Mouse (Mus musculus): ENCODE results near the gene Enox1.

The Enox1 gene

GRCm38 (mm10) chr14:77621473-77622264 is 465.1 kb downstream of the Enox1 start:
- POLR2A ChIA-PET, result no interaction called here

GRCm38 (mm10) chr14:77626557-77627507 is 470.3 kb downstream of the Enox1 start:
- ChIA-PET POLR2A (interaction anchor here in 2 of 4 experiments (0.7 kb wide), 4 partner anchors 85 to 1429 kb away, joined by 3 to 7 read pairs (median 5); no protein-coding TSS in a partner anchor), CTCF (no interaction called here)

More at GRCm38 (mm10) chr14:77621473-77622264, 465.1 kb downstream of the Enox1 start:
- CTCF ChIA-PET, result interaction anchor here in 1 of 4 experiments (0.5 kb wide), 1 partner anchor 12 kb away, joined by 3 read pairs; no protein-coding TSS in a partner anchor

- ChIA-PET POLR2A (interaction anchor here in 1 of 4 experiments (1.1 kb wide), 1 partner anchor 36 kb away, joined by 3 read pairs; no protein-coding TSS in a partner anchor), CTCF (no interaction called here)
Observed at GRCm38 (mm10) chr14:77632466-77633171, 476.1 kb downstream of the Enox1 start.

- CTCF ChIA-PET, result no interaction called here
- POLR2A ChIA-PET, result no interaction called here
Observed at GRCm38 (mm10) chr14:77633172-77633542, 476.6 kb downstream of the Enox1 start.

DNA sequence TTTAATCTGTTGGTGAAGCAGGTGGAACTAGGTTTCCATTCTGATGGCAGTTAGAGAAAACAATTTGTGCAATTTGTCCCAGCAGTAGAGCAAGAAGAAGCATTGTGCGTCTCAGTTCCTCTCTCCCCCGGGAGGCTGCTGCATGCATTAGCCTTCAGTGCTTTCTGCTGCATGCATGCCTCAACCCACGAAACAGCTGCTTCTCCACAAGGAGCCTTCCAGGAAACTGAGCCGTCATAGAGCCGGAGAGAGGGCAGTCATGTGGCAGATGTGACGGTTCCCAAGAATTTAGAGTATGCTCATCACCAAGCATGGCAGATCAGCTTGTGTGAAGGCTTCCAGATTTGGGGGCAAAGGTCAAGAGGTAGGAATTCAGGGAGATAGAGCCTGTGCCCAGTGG is 480.4 kb downstream of the Enox1 start:
- CTCF ChIA-PET, result no interaction called here
- POLR2A ChIA-PET, result no interaction called here

DNA sequence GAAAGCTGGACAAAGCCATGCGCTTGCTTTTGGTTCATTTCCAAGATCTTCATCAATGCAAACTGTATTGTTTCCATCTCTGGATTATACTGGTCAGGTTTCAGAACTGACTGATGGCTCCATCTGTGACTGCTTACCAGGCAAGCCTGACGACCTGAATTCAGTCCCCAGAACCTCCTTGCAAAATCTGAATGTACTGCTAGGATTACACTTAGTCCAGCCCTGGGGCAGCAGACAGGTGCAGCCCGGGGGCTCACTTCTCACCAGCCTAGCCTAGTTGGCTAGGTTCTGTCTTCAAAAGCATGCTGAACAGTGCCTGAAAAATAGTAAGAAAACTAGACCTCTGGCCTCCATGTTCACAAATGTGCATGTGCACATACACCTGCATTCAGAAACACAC is 481.6 kb downstream of the Enox1 start:
- CTCF ChIA-PET, result no interaction called here
- POLR2A ChIA-PET, result no interaction called here

GRCm38 (mm10) chr14:77638616-77639015 is 482.1 kb downstream of the Enox1 start:
- ChIA-PET CTCF (no interaction called here), POLR2A (no interaction called here)

DNA sequence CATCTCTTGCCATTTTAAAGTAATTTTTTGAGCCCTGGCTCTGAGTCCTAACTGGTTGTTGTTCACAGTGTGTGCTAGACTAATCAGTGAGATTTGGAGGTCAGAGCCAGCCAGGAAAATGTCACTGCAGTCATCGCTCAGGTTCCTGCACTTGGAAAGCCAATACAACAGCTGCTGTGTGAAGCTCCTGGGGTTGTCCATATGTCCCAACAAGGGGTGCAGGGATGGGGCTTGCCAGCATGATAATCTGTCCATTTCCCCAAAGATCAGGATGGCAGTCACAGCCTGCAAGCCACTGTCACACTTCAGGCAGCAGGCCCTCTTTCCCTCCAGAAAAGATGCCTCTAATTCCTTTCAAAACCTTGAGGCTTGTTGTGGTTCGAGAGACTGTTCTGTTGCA is 483.0 kb downstream of the Enox1 start:
- ChIA-PET CTCF (no interaction called here), POLR2A (no interaction called here)

DNA sequence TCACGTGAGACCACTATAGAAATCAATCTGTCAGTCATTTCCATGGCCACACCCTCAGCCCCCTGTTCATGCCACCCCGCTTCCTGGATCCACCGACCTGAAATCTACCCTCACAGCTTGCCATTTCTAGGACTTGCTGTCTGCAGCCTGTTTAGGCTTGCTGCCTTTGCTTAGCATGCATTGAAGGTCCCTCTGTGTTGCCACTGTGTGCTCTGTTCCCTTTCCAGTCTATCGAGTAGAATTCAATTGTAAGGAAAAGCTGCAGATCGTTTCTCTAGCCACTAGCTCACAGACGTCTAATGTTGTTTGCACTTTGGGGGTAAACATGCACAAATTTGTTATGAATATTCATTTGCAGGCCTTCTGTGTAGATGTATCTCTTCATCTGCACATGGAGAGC is 485.8 kb downstream of the Enox1 start:
- ChIA-PET POLR2A (no interaction called here), CTCF (no interaction called here)

- ChIA-PET CTCF (no interaction called here), POLR2A (interaction anchor here in 1 of 4 experiments (0.7 kb wide), 1 partner anchor 54 kb away, joined by 4 read pairs; no protein-coding TSS in a partner anchor)
Observed at GRCm38 (mm10) chr14:77646196-77646595, 489.6 kb downstream of the Enox1 start.

GRCm38 (mm10) chr14:77647017-77647416 is 490.5 kb downstream of the Enox1 start:
- POLR2A ChIA-PET, result no interaction called here

GRCm38 (mm10) chr14:77648305-77648704 is 491.7 kb downstream of the Enox1 start:
- POLR2A ChIA-PET, result interaction anchor here in 1 of 4 experiments (0.6 kb wide), 1 partner anchor 128 kb away, joined by 4 read pairs; no protein-coding TSS in a partner anchor

More at GRCm38 (mm10) chr14:77647017-77647416, 490.5 kb downstream of the Enox1 start:
- CTCF ChIA-PET, result no interaction called here

DNA sequence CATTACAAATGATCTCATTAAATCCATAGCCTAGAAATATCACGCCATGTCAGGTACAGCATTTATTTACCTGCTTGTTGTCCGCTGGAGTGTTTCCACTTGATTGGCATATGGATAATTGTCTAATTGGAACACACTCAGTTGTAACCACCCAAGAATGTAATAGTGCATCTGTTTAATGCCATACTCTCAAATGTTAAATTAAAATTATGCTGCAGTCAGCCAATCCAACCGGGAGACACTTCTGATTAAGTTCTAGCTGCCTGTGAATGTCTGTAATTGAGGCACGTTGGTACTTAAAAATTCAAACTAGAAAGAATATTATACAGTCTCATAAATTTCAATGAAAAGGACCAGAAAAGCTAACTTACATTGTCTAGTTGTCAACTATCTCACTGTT is 502.2 kb downstream of the Enox1 start:
- POLR2A ChIA-PET, result no interaction called here
- CTCF ChIA-PET, result interaction anchor here in 1 of 4 experiments (0.6 kb wide), 1 partner anchor 91 kb away, joined by 7 read pairs; no protein-coding TSS in a partner anchor

More at GRCm38 (mm10) chr14:77648305-77648704, 491.7 kb downstream of the Enox1 start:
- CTCF ChIA-PET, result no interaction called here

- POLR2A ChIA-PET, result interaction anchor here in 2 of 4 experiments (0.6 to 0.7 kb wide), 2 partner anchors 157 to 537 kb away, joined by 3 to 5 read pairs; no protein-coding TSS in a partner anchor
- CTCF ChIA-PET, result no interaction called here
Observed at GRCm38 (mm10) chr14:77662273-77662672, 505.7 kb downstream of the Enox1 start.

GRCm38 (mm10) chr14:77662994-77663393 is 506.4 kb downstream of the Enox1 start:
- ChIA-PET POLR2A (no interaction called here), CTCF (no interaction called here)

DNA sequence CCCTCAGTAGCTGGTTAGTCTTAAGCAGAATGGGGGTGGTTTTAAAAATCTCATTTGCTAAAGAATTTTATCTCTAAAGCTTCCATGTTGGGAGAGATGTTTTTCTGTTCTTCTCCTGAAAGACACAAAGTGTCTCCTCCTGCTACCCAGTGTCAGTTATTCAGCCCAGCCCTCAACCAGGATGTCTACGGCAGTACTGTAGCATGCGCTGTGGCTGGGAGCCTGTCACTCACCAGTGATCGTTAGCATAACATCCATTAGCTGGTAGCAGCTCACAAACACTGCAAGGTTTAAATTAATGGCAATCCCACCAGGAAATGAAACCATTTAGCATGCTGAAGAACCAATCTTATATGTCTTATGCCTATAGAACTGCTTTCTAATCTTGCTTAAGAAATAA is 511.5 kb downstream of the Enox1 start:
- ChIA-PET CTCF (no interaction called here), POLR2A (no interaction called here)

- ChIA-PET CTCF (interaction anchor here in 1 of 4 experiments (1.0 kb wide), 1 partner anchor 39 kb away, joined by 3 read pairs; no protein-coding TSS in a partner anchor), POLR2A (no interaction called here)
Observed at GRCm38 (mm10) chr14:77669494-77669893, 512.9 kb downstream of the Enox1 start.

- POLR2A ChIA-PET, result no interaction called here
- CTCF ChIA-PET, result no interaction called here
Observed at GRCm38 (mm10) chr14:77670945-77671344, 514.4 kb downstream of the Enox1 start.

- POLR2A ChIA-PET, result no interaction called here
- CTCF ChIA-PET, result no interaction called here
Observed at GRCm38 (mm10) chr14:77671961-77672360, 515.4 kb downstream of the Enox1 start.

DNA sequence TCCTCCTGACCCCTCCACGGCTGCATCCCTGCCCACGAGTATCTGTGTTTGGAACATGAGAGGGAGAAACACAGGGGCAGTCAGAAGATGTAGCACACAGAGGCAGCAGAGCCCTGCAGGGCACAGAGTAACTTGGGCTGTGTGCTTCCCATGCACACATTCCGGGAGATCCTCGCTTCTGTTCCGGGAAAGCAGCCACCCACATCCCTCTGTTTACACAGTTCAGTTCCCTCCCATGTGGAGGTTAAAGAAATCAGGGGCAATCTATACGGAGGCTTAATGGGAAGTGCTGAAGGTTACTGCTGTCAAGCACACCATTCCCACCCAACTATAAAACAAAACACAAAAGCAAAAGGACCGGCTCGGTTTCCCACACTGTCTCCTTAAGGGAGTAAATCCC is 516.6 kb downstream of the Enox1 start:
- ChIA-PET POLR2A (no interaction called here), CTCF (no interaction called here)
